Mouse (Mus musculus) embryo, embryonic 9.5 days (tissue): ENCODE data around the gene Epn2.

Source experiments
- DNase-seq: peaks from one replicate; pipeline ENCODE4 v3.0.0-alpha.2; 2017; ENCODE audit errors: extremely low spot score

Epn2 gene

GRCm38 (mm10) chr11:61489085-61489484 is 90.4 kb downstream of the Epn2 start:
- no peak for DNase-seq

- DNase-seq, result no peak
These were observed 91.6 kb downstream of the Epn2 start for GRCm38 (mm10) chr11:61487936-61488335.

- DNase-seq, result no peak
These were observed 92.1 kb downstream of the Epn2 start for GRCm38 (mm10) chr11:61487401-61487800.

- no peak for DNase-seq
These were observed 92.8 kb downstream of the Epn2 start for GRCm38 (mm10) chr11:61486458-61487219.

GRCm38 (mm10) chr11:61485541-61486457 is 93.7 kb downstream of the Epn2 start:
- DNase-seq, result no peak

- DNase-seq, result peak; percentile 84
These were observed 94.6 kb downstream of the Epn2 start, which contains the start of gene Mfap4 for GRCm38 (mm10) chr11:61484613-61485540. TSS of gene Mfap4 (plus strand) at chr11:61485431.

- DNase-seq, result no peak
These were observed 95.3 kb downstream of the Epn2 start for GRCm38 (mm10) chr11:61484256-61484612.

DNA sequence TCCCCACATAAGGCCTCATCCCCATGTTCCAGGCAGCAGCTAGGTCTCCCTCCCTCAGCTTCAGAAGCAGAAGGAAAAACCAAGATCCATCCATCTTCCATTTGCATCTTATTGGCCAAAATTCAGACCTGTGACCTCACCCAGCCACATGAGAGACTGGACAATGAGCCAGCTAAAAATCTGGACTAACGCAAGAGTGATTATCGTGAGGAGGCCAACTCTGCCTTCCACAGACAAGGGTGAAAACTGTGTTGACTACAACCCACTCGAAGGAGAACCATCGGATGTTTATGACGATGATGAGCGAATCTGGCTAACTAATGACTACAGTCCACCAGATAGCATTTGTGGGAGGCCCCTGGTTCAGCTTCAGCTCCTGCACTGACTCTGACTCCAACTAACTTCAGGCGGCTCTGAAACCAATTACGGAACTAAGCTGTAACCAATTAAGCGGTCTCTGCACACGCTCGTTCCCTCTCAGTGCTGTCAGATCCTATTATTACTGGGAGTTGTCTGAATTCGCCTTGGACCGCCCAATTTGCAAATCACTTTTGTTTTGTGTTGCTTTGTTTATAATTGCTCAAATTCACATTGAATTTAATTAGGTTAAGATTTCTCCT is 96.2 kb downstream of the Epn2 start:
- no peak for DNase-seq

DNA sequence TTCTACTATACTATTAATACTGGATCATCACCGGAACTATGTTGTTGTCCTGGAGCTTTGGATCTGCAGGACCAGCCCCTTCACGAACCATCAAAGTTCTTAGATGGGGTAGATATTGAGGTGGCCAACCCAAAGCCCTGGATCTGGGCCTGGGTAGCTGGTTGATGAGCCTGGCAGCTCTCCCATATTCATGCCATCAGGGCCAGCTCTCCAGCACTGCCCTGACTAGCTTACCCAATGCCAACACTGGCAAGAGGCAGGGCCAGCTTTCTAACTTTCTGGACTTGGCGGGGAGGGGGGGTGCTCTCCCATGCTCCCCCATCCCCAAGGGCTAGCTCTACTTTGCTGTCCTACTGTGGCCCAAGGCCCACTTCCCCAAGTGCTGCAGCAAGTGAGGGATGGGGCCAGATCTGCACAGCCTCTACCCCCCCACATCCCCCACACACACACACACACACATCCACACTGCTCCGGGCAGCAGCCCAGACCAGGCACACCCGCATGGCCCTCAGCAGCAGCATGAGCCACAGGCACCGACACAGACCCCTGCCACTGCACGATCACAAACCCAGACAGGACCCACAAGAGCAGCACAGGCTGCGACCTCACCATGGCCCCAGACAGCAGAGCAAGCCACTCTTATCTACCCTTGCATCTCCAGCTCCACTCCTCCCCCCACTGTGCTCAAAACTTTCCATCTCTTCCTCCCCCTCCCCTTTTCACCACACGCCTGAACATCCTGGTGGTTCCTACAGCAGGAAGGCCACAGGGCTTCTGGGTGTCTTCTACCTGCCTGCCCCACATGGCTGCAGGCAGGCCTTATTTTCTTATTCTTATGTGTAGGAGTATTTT is 98.0 kb downstream of the Epn2 start:
- DNase-seq, result no peak

- no peak for DNase-seq
These were observed 100.7 kb downstream of the Epn2 start for GRCm38 (mm10) chr11:61478788-61479187.

DNA sequence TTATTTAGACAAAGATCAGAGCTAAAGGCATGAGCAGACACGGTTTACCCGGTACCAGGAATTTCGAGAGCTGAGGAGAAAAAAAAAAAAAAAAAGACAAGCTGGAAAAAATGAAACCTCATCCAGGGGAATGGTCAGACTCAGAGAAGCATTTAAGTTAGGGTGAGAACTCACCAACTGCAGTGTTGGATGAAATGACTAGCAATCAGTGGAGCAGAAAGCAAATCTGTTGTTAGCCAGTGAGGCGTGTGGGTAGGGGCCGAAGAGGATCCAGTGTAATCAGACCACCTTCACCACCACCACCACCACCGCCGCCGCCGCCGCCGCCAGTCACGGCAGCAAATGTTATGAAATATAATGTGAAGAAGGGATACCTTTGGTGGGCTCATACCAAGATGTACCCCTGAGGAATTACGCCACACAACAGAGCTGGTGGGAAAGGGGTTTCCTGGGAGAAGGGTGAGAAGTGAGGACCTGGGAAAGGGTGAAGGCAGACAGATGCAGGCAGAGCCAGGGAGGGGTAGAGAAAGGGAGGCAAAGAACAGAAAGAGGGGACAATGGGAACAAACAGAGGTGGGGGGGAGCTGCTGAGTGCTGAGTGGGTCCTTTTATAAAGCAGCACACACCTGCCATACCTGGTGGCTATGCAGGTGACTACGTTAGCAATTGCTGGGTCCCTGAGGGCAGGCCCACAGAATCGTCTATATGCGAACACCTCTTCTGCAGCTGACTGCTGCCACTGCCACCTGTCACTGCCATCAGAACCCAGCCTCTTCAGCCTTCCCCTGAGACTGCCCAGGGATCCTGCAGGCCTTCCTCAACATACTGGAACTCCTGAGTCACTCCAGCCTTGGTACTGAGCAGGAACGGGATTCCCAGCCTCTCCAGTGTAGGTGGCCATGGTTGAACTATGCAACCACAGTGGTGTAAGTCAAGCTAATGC is 101.7 kb downstream of the Epn2 start:
- DNase-seq, result no peak

DNA sequence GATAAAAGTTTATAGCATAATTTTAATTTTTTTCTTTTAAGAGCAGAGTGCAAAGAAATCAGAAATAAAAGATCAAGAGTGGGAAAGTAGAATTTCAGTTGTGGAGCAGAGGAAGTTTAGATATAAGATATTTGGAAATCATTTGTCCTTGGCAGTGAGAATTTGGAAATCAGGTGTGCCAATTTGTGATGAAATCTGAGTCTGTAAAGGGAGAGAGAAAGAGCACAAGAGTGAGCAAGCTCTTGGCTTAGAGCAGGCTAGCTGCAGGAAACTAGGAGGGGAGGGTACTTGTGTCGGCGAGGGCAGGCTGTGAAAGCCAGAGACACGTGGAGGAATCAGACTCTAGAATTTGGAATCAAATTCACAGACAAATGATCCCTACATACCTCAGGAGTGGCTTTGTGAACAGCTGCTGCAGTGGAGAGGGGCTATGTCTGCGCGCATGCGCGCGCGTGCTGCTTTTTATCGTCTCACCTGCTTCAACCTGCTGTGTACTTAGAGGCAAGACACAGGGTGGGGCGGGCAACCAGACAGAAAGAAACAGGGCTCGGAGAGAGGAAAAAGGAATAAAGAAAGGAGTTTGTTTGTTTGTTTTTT is 102.6 kb downstream of the Epn2 start:
- DNase-seq, result no peak

GRCm38 (mm10) chr11:61473630-61474029 is 105.9 kb downstream of the Epn2 start:
- DNase-seq, result no peak

GRCm38 (mm10) chr11:61470880-61471279 is 108.6 kb downstream of the Epn2 start:
- DNase-seq, result no peak

GRCm38 (mm10) chr11:61469317-61469917 is 110.1 kb downstream of the Epn2 start:
- no peak for DNase-seq

DNA sequence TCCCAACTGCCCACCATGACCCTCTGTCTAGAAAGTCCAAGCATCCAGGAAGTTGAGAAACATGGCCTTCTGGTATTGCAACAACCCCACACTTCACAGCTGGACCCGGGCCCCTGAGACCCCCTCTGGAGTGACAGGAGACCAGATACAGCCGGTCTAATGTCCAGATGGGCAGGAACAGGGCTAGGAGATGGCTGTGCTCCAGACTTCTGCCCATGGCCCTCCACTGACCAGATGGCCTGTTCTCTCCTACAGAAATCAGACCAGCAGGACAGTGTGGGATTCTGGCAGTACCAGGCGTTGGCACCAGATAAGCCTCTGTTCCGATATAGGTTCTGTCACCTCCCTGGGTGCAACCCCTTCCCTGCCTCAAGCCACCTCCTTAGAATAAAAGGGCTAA is 111.0 kb downstream of the Epn2 start:
- no peak for DNase-seq
